Mouse (Mus musculus) lung, postnatal 0 days (tissue): Measurements from ENCODE around the gene Actn1.

Source experiments
- CTCF ChIP-seq: IDR thresholded peaks from 2 replicates; pipeline ENCODE4 v1.5.1; 2016; ENCODE audit warnings: antibody characterized with exemption, mild to moderate bottlenecking
- EP300 ChIP-seq: IDR thresholded peaks from 2 replicates; pipeline ENCODE4 v1.6.1; 2016; ENCODE audit warnings: antibody characterized with exemption, mild to moderate bottlenecking, control low read depth

GRCm38 (mm10) chr12:80210791-80211612 is 49.2 kb downstream of the Actn1 start:
- TF ChIP-seq CTCF: no peak
- TF ChIP-seq EP300: no peak
